Mouse (Mus musculus) telencephalon, adult 2 months (tissue): ENCODE measurements around the gene Ptger4.
"Not testable (repeated sequence)": the region's sequence is repeated elsewhere in the genome, so short reads cannot be mapped to it uniquely, and the experiment has no call there.

Source experiments
- DNase-seq: peaks from one replicate; pipeline ENCODE4 v3.0.0-alpha.2; 2011; ENCODE audit warnings: low read depth, low spot score

Gene Ptger4

GRCm38 (mm10) chr15:5238073-5238472, 5.9 kb downstream of the Ptger4 start:
- DNase-seq, result no peak

GRCm38 (mm10) chr15:5237012-5237660, 6.9 kb downstream of the Ptger4 start:
- no peak for DNase-seq

- peak; percentile 43 for DNase-seq
Observed at GRCm38 (mm10) chr15:5236538-5236937, 7.4 kb downstream of the Ptger4 start.

- peak; percentile 48 for DNase-seq
Observed at GRCm38 (mm10) chr15:5235527-5235926, 8.5 kb downstream of the Ptger4 start.

GRCm38 (mm10) chr15:5234659-5235058, 9.3 kb downstream of the Ptger4 start:
- DNase-seq, result no peak

- DNase-seq, result not testable (repeated sequence)
Observed at GRCm38 (mm10) chr15:5230746-5231145, 13.2 kb downstream of the Ptger4 start.

GRCm38 (mm10) chr15:5220491-5220890, 23.5 kb downstream of the Ptger4 start:
- no peak for DNase-seq

- no peak for DNase-seq
Observed at GRCm38 (mm10) chr15:5209116-5209515, 34.9 kb downstream of the Ptger4 start.

- DNase-seq, result no peak
Observed at GRCm38 (mm10) chr15:5205222-5205621, 38.8 kb downstream of the Ptger4 start.

GRCm38 (mm10) chr15:5196691-5197090, 47.3 kb downstream of the Ptger4 start:
- no peak for DNase-seq

GRCm38 (mm10) chr15:5195987-5196514, 47.9 kb downstream of the Ptger4 start:
- no peak for DNase-seq

- DNase-seq, result no peak
Observed at GRCm38 (mm10) chr15:5194931-5195330, 49.1 kb downstream of the Ptger4 start.

- DNase-seq, result peak; percentile 17
Observed at GRCm38 (mm10) chr15:5194446-5194845, 49.5 kb downstream of the Ptger4 start.

- DNase-seq, result no peak
Observed at GRCm38 (mm10) chr15:5193833-5194232, 50.2 kb downstream of the Ptger4 start.

GRCm38 (mm10) chr15:5189504-5190093, 54.4 kb downstream of the Ptger4 start:
- no peak for DNase-seq

GRCm38 (mm10) chr15:5188029-5188428, 56.0 kb downstream of the Ptger4 start:
- DNase-seq, result no peak

- DNase-seq, result no peak
Observed at GRCm38 (mm10) chr15:5187116-5187515, 56.9 kb downstream of the Ptger4 start.

GRCm38 (mm10) chr15:5186293-5186675, 57.7 kb downstream of the Ptger4 start:
- DNase-seq, result peak; percentile 10

- DNase-seq, result peak; percentile 82
Observed at GRCm38 (mm10) chr15:5185366-5186292, 58.4 kb downstream of the Ptger4 start, which contains the start of gene Ttc33. Gene Ttc33 (plus strand): TSS chr15:5185525.

GRCm38 (mm10) chr15:5184668-5185330, 59.2 kb downstream of the Ptger4 start:
- DNase-seq, result no peak

GRCm38 (mm10) chr15:5173217-5173820, 70.7 kb downstream of the Ptger4 start:
- DNase-seq, result no peak
